Mouse (Mus musculus): ENCODE measurements around the gene Hgfac. TPM values are rescaled to one million over a fixed set of nuclear protein-coding genes. Genes with fewer than 3 reads are reported as not detected.

Hgfac gene
- polyA plus RNA-seq, 1 experiment from 2014 or later, result 0.40 TPM

DNA sequence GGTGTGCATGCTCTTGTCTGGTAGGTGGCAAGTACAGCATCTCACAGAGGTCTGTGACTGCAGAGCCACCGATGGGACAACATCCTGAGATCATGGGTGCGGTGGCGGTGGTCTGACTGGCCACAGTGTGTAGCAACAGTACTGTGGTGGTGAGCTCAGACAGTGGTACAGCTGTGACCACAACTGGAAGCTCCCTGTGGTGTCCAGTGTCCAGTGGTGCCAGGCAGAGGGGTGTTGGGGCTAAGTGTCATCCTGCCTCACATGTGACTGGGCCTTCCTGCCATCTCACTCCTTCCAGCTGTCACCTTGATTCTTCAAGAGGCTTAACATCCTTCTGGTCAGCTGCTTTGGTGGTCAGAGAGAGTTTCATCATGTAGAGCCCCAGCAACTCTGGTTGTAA lies 13.3 kb downstream of the Hgfac start:
- no peak overlapping the region for H3K4me2 ChIP-seq (ENCODE audit: low read depth, severe bottlenecking)
- 95% methylated on average over 3 of the region's 3 CpGs for WGBS
- no peaks in the 10 kb centered on the region for H3K36me3 ChIP-seq (ENCODE audit: control insufficient read depth, insufficient read depth, low read length)
- H3K4me1 ChIP-seq (ENCODE audit: control insufficient read depth, insufficient read depth, low read length), result no peaks in the 10 kb centered on the region
- ATAC-seq (ENCODE audit: insufficient number of reproducible peaks, low FRiP score, low TSS enrichment, low read depth), result no peak
- no peaks in the 10 kb centered on the region for H3K9me3 ChIP-seq (ENCODE audit: control insufficient read depth, low read length)
- no peak overlapping the region for H3K4me3 ChIP-seq (ENCODE audit: low read depth, low read length)
- H3K27ac ChIP-seq (replicated peaks; ENCODE audit: low read depth, low read length), result no peak overlapping the region
- H3K27me3 ChIP-seq (ENCODE audit: control insufficient read depth, insufficient read depth, low read length), result peaks cover 37% of the 10 kb centered on the region
- DNase-seq (ENCODE audit: low spot score), result no peak
- H3K9ac ChIP-seq (ENCODE audit: low read length), result no peak overlapping the region

DNA sequence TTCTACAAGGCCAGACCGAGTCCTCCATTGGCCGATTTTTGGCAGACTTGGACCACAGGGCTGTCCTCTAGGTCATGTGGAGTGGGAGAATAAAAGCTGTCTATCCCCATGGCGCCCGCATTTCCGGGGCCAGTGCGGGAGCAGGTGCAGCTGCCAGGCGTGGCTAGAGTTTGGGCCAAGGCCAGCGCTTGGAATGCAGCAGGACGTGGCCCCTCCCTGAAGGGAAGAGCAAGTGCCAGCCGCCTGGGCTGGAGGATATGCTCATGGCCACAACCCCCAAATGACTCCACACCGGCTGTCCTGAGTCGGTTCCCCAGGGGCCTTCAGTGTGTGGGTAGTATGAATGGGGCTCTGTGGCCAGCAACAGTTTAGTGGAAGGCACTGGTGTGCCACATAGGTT lies 13.8 kb downstream of the Hgfac start:
- no peak for ATAC-seq (ENCODE audit: insufficient number of reproducible peaks, low FRiP score, low TSS enrichment, low read depth)

DNA sequence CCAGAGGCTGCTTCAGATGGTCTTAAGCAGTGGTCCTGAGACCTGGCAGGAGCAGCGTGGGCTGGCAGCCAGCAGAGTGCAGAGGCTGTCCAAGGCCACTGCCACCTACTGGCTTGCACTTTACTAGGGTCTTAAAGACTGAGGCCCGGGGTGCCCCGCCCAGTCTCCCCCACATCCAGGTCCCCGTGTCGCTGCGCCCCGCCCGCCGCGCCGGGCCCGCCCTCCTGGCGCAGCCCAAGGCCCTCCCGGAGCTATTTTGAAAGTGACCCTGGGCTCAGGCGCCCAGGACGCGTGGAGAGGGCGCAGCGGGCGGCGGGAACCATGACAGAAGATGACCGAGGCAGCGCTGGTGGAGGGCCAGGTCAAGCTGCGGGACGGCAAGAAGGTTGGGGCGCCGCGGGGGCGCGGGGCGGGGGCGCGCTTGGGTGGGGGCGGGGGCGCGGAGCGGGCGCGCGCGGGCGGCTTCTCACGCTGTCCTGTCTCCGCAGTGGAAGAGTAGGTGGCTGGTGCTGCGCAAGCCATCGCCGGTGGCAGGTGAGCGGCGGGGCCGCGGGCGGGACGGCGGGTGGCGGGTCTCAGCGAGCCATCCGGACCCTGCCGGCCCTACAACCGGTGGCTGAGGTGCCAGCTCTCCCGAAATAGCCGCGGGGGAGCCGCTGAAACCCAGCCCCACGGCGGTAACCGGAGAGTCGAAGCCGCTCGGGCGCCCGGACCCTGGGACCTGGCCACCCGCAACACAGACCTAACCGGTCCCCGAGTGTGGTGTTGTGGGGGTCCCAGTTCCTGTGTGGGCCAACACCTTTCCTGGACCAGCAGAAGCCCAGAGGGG lies 15.5 kb downstream of the Hgfac start, which contains the start of gene Dok7:
TSS of gene Dok7 (plus strand) at position 163 of the 829 bp plus-strand sequence.
- H3K9ac ChIP-seq (ENCODE audit: low read length), result peak within 1 kb of the TSS; percentile 56
- no peaks in the 10 kb centered on the region for H3K36me3 ChIP-seq (ENCODE audit: control insufficient read depth, insufficient read depth, low read length)
- H3K27ac ChIP-seq (replicated peaks; ENCODE audit: low read depth, low read length), result no peak within 1 kb of the TSS
- no peaks in the 10 kb centered on the region for H3K9me3 ChIP-seq (ENCODE audit: control insufficient read depth, low read length)
- H3K27me3 ChIP-seq (ENCODE audit: control insufficient read depth, insufficient read depth, low read length), result peaks cover 37% of the 10 kb centered on the region
- H3K4me3 ChIP-seq (ENCODE audit: low read depth, low read length), result peak within 1 kb of the TSS; percentile 51
- H3K4me1 ChIP-seq (ENCODE audit: control insufficient read depth, insufficient read depth, low read length), result no peaks in the 10 kb centered on the region
- peak; percentile 44; the same call in 1 of the 2 replicates for ATAC-seq (ENCODE audit: insufficient number of reproducible peaks, low FRiP score, low TSS enrichment, low read depth)
- 1% methylated on average over 56 of the region's 74 CpGs for WGBS
- peak within 1 kb of the TSS; percentile 97 for H3K4me2 ChIP-seq (ENCODE audit: low read depth, severe bottlenecking)
- peak; percentile 47 for DNase-seq (ENCODE audit: low spot score)

More for the DNA sequence above, 13.8 kb downstream of the Hgfac start:
- 80% methylated on average over 12 of the region's 12 CpGs for WGBS
- Histone ChIP-seq H3K36me3 (ENCODE audit: control insufficient read depth, insufficient read depth, low read length) (no peaks in the 10 kb centered on the region), H3K4me3 (ENCODE audit: low read depth, low read length) (no peak overlapping the region), H3K9me3 (ENCODE audit: control insufficient read depth, low read length) (no peaks in the 10 kb centered on the region), H3K27ac (replicated peaks; ENCODE audit: low read depth, low read length) (no peak overlapping the region), H3K27me3 (ENCODE audit: control insufficient read depth, insufficient read depth, low read length) (peaks cover 37% of the 10 kb centered on the region), H3K9ac (ENCODE audit: low read length) (no peak overlapping the region), H3K4me2 (ENCODE audit: low read depth, severe bottlenecking) (no peak overlapping the region), H3K4me1 (ENCODE audit: control insufficient read depth, insufficient read depth, low read length) (no peaks in the 10 kb centered on the region)
- DNase-seq (ENCODE audit: low spot score), result no peak

DNA sequence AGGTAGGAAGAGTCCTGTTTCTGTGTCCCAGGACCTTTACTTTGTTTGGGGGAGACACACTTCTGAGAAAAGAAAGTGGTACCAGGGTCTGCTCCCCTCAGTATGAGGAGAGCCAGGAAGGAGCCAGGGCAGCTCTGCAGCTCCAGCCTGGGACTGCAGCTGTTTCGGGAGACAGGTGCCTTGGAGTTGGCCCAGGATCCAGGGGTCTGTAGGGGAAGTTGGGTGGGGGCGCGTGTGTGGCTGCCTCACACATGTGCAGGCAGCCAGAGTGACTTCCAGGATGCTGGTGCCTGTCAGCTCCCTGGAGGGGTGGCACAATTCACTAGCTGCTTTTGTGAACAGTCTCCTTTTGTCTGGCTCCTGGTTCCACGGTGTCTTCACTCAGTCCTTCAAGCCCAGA lies 16.3 kb downstream of the Hgfac start:
- H3K4me1 ChIP-seq (ENCODE audit: control insufficient read depth, insufficient read depth, low read length), result no peaks in the 10 kb centered on the region
- WGBS, result 24% methylated on average over 4 of the region's 4 CpGs
- no peaks in the 10 kb centered on the region for H3K36me3 ChIP-seq (ENCODE audit: control insufficient read depth, insufficient read depth, low read length)
- no peak overlapping the region for H3K27ac ChIP-seq (replicated peaks; ENCODE audit: low read depth, low read length)
- peak overlapping the region; percentile 51 for H3K4me3 ChIP-seq (ENCODE audit: low read depth, low read length)
- H3K9ac ChIP-seq (ENCODE audit: low read length), result no peak overlapping the region
- H3K27me3 ChIP-seq (ENCODE audit: control insufficient read depth, insufficient read depth, low read length), result peaks cover 37% of the 10 kb centered on the region
- no peaks in the 10 kb centered on the region for H3K9me3 ChIP-seq (ENCODE audit: control insufficient read depth, low read length)
- peak overlapping the region; percentile 97; the same call in 1 of the 2 replicates for H3K4me2 ChIP-seq (ENCODE audit: low read depth, severe bottlenecking)
- peak; percentile 43 for DNase-seq (ENCODE audit: low spot score)
- 0 out of 2 replicates have a peak, but pooled peaks have one; percentile 27 for ATAC-seq (ENCODE audit: insufficient number of reproducible peaks, low FRiP score, low TSS enrichment, low read depth)

DNA sequence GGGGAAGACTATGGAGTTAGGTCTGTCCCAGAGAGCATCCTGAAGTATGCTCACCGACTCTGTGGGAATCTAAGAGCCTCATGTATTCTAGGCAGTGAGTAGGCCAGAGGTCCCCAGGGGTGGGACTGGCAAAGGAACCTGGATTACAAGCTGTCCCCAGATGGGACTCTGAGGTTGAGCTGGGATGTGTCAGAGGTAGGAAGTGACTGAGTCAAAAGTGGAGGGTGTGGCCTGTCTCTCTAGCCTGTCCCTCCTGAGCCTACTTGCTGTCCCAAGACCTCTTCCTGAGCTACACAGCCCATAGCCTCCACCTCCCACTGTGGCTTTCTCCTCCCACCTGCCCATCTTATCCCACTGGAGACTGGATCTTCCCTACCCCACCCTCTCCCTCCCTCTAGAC lies 16.9 kb downstream of the Hgfac start:
- Histone ChIP-seq H3K4me1 (ENCODE audit: control insufficient read depth, insufficient read depth, low read length) (no peaks in the 10 kb centered on the region), H3K9me3 (ENCODE audit: control insufficient read depth, low read length) (no peaks in the 10 kb centered on the region), H3K27me3 (ENCODE audit: control insufficient read depth, insufficient read depth, low read length) (peaks cover 37% of the 10 kb centered on the region), H3K4me3 (ENCODE audit: low read depth, low read length) (no peak overlapping the region), H3K4me2 (ENCODE audit: low read depth, severe bottlenecking) (no peak overlapping the region), H3K9ac (ENCODE audit: low read length) (no peak overlapping the region), H3K36me3 (ENCODE audit: control insufficient read depth, insufficient read depth, low read length) (no peaks in the 10 kb centered on the region), H3K27ac (replicated peaks; ENCODE audit: low read depth, low read length) (no peak overlapping the region)
- 64% methylated on average over 1 of the region's 1 CpGs for WGBS
- no peak for DNase-seq (ENCODE audit: low spot score)
- no peak for ATAC-seq (ENCODE audit: insufficient number of reproducible peaks, low FRiP score, low TSS enrichment, low read depth)

DNA sequence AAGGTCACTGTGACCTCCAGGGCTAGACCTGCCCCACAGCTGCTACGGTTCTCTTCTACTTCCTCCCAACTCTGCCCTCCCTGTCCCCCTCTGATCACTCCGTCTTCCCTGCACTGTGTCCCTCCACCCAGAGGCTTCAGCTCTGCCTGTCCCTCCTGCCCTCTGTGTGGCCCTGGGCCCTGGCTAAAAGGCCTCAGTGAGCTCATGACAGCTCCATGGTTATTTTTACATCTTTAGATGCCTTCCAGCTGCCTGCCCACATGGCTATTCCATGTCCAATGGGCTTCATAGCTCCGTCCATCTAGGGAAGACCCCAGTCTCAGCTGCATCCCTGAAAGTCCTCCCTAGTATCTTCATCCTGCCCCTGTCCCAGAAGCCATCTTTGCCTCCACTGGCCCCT lies 18.8 kb downstream of the Hgfac start:
- no peak overlapping the region for H3K9ac ChIP-seq (ENCODE audit: low read length)
- WGBS, result 72% methylated on average over 3 of the region's 3 CpGs
- no peaks in the 10 kb centered on the region for H3K36me3 ChIP-seq (ENCODE audit: control insufficient read depth, insufficient read depth, low read length)
- no peak for DNase-seq (ENCODE audit: low spot score)
- no peak for ATAC-seq (ENCODE audit: insufficient number of reproducible peaks, low FRiP score, low TSS enrichment, low read depth)
- no peak overlapping the region for H3K4me3 ChIP-seq (ENCODE audit: low read depth, low read length)
- peaks cover 37% of the 10 kb centered on the region for H3K27me3 ChIP-seq (ENCODE audit: control insufficient read depth, insufficient read depth, low read length)
- no peaks in the 10 kb centered on the region for H3K4me1 ChIP-seq (ENCODE audit: control insufficient read depth, insufficient read depth, low read length)
- no peaks in the 10 kb centered on the region for H3K9me3 ChIP-seq (ENCODE audit: control insufficient read depth, low read length)
- no peak overlapping the region for H3K27ac ChIP-seq (replicated peaks; ENCODE audit: low read depth, low read length)
- H3K4me2 ChIP-seq (ENCODE audit: low read depth, severe bottlenecking), result no peak overlapping the region

DNA sequence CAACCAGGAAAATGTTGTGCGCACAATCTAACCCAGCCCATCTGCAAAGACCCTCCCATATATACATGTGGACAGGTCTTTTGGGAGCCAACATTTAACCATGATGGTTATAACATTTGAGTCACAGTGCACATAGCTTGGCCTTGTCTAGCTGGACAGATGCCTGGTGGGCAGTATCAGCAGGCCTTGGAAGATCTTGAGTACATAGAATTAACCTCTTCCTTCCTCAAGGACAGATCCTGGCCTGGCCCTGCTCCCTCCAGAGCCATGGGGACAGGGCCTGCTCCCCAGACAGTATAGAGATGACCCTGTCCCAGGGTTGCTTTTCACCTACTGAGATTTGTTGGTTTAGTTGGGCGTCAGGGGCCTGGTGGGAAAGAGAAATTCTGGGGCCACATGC lies 28.5 kb downstream of the Hgfac start:
- Histone ChIP-seq H3K27ac (replicated peaks; ENCODE audit: low read depth, low read length) (no peak overlapping the region), H3K4me1 (ENCODE audit: control insufficient read depth, insufficient read depth, low read length) (no peaks in the 10 kb centered on the region), H3K4me2 (ENCODE audit: low read depth, severe bottlenecking) (no peak overlapping the region), H3K36me3 (ENCODE audit: control insufficient read depth, insufficient read depth, low read length) (no peaks in the 10 kb centered on the region), H3K27me3 (ENCODE audit: control insufficient read depth, insufficient read depth, low read length) (no peaks in the 10 kb centered on the region), H3K9ac (ENCODE audit: low read length) (no peak overlapping the region), H3K9me3 (ENCODE audit: control insufficient read depth, low read length) (no peaks in the 10 kb centered on the region), H3K4me3 (ENCODE audit: low read depth, low read length) (no peak overlapping the region)
- 80% methylated on average over 2 of the region's 2 CpGs for WGBS
- ATAC-seq (ENCODE audit: insufficient number of reproducible peaks, low FRiP score, low TSS enrichment, low read depth) (no peak), DNase-seq (ENCODE audit: low spot score) (no peak)

DNA sequence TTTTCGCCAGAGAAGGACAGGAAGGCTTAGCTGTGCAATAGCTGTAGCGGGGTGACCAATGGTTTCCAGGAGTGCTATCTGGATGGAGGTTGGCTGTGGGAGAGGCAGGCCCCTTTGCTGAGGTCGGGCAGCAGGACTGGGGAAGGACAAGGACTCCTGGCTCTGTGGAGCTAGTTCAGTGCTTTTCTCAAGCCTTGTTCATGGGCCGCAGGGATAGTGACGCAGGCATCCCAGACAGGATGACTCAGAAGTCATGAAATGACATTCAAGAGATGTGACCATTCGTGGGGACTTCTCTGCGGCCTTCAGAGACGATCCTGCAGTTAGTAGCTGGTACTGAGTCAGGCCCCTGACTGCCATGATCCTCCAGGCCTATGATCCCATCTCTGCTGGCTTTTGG lies 29.0 kb downstream of the Hgfac start:
- 91% methylated on average over 8 of the region's 8 CpGs for whole genome bisulfite sequencing
- Histone ChIP-seq H3K4me2 (ENCODE audit: low read depth, severe bottlenecking) (no peak overlapping the region), H3K4me1 (ENCODE audit: control insufficient read depth, insufficient read depth, low read length) (no peaks in the 10 kb centered on the region), H3K4me3 (ENCODE audit: low read depth, low read length) (no peak overlapping the region), H3K9ac (ENCODE audit: low read length) (no peak overlapping the region), H3K9me3 (ENCODE audit: control insufficient read depth, low read length) (no peaks in the 10 kb centered on the region), H3K27me3 (ENCODE audit: control insufficient read depth, insufficient read depth, low read length) (no peaks in the 10 kb centered on the region), H3K36me3 (ENCODE audit: control insufficient read depth, insufficient read depth, low read length) (no peaks in the 10 kb centered on the region), H3K27ac (replicated peaks; ENCODE audit: low read depth, low read length) (no peak overlapping the region)
- no peak for DNase-seq (ENCODE audit: low spot score)
- no peak for ATAC-seq (ENCODE audit: insufficient number of reproducible peaks, low FRiP score, low TSS enrichment, low read depth)

Measured in limb, embryonic 11.5 days (tissue).